Mouse (Mus musculus) ovary, postnatal 10 days (tissue): ENCODE measurements at regions not wholly inside any gene's neighbourhood (a gene's known extent, or its start where the extent isn't known, plus 50 kb on each side); places are given as distances from the start of the nearest gene placed in this dataset.

ENCODE experiments used
- DNase-seq: peaks from one replicate; pipeline ENCODE4 v3.0.0; 2022; ENCODE audit warnings: low spot score

DNA sequence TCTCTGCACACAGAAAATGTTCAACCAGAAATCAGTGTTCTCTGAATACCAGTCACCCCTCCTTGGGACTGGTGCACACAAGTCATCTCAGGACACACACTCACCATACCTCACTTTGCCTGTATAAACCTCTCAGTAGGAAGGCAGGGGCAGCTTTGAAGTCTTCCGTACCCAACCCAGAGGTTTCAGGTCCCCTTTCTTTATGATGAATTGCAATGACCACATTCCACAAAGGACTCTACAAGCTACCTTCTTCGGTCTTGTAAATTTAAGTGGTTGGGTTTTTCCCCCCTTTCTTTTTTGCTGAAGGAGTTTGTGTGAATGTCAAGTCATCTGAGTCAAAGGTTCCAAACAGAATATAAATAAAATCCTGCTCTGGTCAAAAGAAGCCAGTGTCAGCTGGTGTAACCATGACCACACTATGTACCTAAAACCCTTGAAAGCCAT is 76.9 kb upstream of the Far2 start:
- no peak for DNase-seq

- DNase-seq = no peak
These were observed 74.5 kb upstream of the Far2 start for GRCm38 (mm10) chr6:147972552-147972951.

- no peak for DNase-seq
These were observed 74.0 kb upstream of the Far2 start for GRCm38 (mm10) chr6:147973059-147973458.

DNA sequence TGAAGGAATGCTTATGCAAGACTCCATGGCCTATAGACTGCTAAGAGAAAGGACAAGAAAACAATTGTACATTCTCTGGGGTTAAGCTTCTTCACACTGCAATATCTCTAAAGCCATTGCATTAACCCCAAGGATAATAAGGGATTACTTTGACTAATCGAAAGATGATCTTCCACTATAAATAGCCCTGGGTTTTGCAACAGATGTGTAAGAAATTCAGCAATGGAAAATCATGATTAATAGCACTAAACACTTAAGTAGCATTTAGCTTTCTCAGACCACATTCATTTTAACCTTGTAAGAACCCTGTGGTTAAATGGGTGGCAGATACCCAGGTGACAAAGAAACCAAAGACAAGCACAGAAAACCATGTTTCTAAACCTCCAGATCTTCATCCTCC is 71.1 kb upstream of the Far2 start:
- no peak for DNase-seq

DNA sequence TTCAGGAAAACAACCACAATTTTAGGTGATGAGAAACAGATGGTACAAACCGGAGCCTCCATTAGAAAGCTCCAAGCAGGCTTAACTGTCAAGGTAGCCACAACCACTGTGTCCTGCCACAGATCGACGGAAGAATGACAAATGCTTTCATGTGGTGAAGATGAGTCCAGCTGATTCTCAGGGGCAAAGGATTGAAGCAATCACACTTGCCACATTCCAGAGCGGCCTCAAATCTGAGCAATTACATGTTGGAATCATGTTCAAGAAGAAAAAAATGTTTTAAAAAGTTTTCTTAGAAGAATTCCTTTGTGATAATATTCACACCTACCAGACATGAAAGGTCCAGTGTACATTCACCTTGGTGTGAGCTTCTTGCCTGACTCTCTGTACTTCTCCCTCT is 57.7 kb upstream of the Far2 start:
- no peak for DNase-seq
